Mouse (Mus musculus) c-Kit-positive CD71-positive TER-119-positive erythroid progenitor cells, embryonic 14.5 days (primary cell): ENCODE results near the gene Isg15.
"Not testable (repeated sequence)": the region's sequence is repeated elsewhere in the genome, so short reads cannot be mapped to it uniquely, and the experiment has no call there.

Experiments used
- DNase-seq: peaks from one replicate; pipeline ENCODE4 v3.0.0-alpha.2; 2013; ENCODE audit warnings: low spot score

The Isg15 gene

GRCm38 (mm10) chr4:156154771-156155170 is 45.8 kb downstream of the Isg15 start:
- DNase-seq, result no peak

- DNase-seq, result not testable (repeated sequence)
Measured at GRCm38 (mm10) chr4:156150887-156151286, 49.7 kb downstream of the Isg15 start.
